In genomic region chr13:49216220-49216552, GRCm38 (mm10) we compare ENCODE assay signal across 8 mouse cellular contexts. TPM values are rescaled to one million over a fixed set of nuclear protein-coding genes. Genes with fewer than 3 reads are reported as not detected.
A peak's percentile ranks its signal among the peaks of the same experiment; 100 is the strongest.
DNase-seq lines count a peak whose midpoint lies in the region; ATAC-seq and TF ChIP-seq lines count a peak whose summit lies in the region.

No protein-coding gene starts in this region.

- DNase-seq in heart, postnatal 36 days, result no peak
- DNase-seq in G1E (ENCODE audit: low spot score), result no peak
- no peak for DNase-seq in hindbrain, embryonic 11.5 days (ENCODE audit: low spot score)
- DNase-seq in ovary, postnatal 14 days (ENCODE audit: low spot score), result no peak
- no peak for DNase-seq in ovary, adult 18-20 months (ENCODE audit: low spot score)
- no peak for DNase-seq in frontal cortex, adult 2 months (ENCODE audit: extremely low spot score in 1 of 2, low spot score in 1 of 2)

- peaks cover 48% of the 10 kb centered on the region for H3K4me1 ChIP-seq in heart, embryonic 13.5 days
- peaks cover 24% of the 10 kb centered on the region for H3K4me1 ChIP-seq in G1E (ENCODE audit: insufficient read depth, low read depth, low read length)
- H3K4me1 ChIP-seq in hindbrain, embryonic 11.5 days (replicated peaks; ENCODE audit: control insufficient read depth, insufficient read depth, low read length), result no peaks in the 10 kb centered on the region

- ATAC-seq in heart, embryonic 13.5 days (ENCODE audit: extremely low read depth, insufficient number of reproducible peaks, low FRiP score, low TSS enrichment), result peak; percentile 27; the same call in 1 of the 2 replicates
- ATAC-seq in G1E (ENCODE audit: extremely low read depth, insufficient number of reproducible peaks, low FRiP score, poor library complexity, severe bottlenecking), result peak; percentile 25; the same call in 1 of the 2 replicates
- peak; percentile 58; the same call in 1 of the 2 replicates for ATAC-seq in hindbrain, embryonic 11.5 days (ENCODE audit: low FRiP score)
- ATAC-seq in megakaryocyte progenitor cell, adult 5-6 weeks (replicated peaks; ENCODE audit: poor library complexity), result peak; percentile 46; the same call in 1 of the 2 replicates

- 0 out of 2 replicates have a peak, but pooled peaks cover 3% of the 10 kb centered on the region for H3K9me3 ChIP-seq in heart, embryonic 13.5 days
- H3K9me3 ChIP-seq in G1E (replicated peaks), result no peaks in the 10 kb centered on the region
- no peaks in the 10 kb centered on the region for H3K9me3 ChIP-seq in hindbrain, embryonic 11.5 days (ENCODE audit: control insufficient read depth, low read length)

- peak overlapping the region; percentile 80 for H3K4me3 ChIP-seq in heart, embryonic 13.5 days
- peak overlapping the region; percentile 78 for H3K4me3 ChIP-seq in G1E (ENCODE audit: low read depth, low read length)
- H3K4me3 ChIP-seq in hindbrain, embryonic 11.5 days (ENCODE audit: low read depth, low read length), result peak overlapping the region; percentile 69

- H3K27ac ChIP-seq in heart, embryonic 13.5 days (replicated peaks), result peak overlapping the region; percentile 89
- no peak overlapping the region for H3K27ac ChIP-seq in hindbrain, embryonic 11.5 days (ENCODE audit: low read depth, low read length)

- peak overlapping the region; percentile 74 for H3K4me2 ChIP-seq in heart, embryonic 13.5 days
- peak overlapping the region; percentile 97 for H3K4me2 ChIP-seq in hindbrain, embryonic 11.5 days (replicated peaks; ENCODE audit: low read depth, low read length)

- H3K9ac ChIP-seq in heart, embryonic 13.5 days, result peak overlapping the region; percentile 90
- H3K9ac ChIP-seq in hindbrain, embryonic 11.5 days (ENCODE audit: low read depth, low read length), result peak overlapping the region; percentile 73

- WGBS in heart, embryonic 13.5 days, result 4% methylated on average over 17 of the region's 17 CpGs
- WGBS in hindbrain, embryonic 11.5 days, result 4% methylated on average over 17 of the region's 17 CpGs

- H3K36me3 ChIP-seq in heart, embryonic 13.5 days, result no peaks in the 10 kb centered on the region
- H3K36me3 ChIP-seq in G1E (replicated peaks), result no peaks in the 10 kb centered on the region
- no peaks in the 10 kb centered on the region for H3K36me3 ChIP-seq in hindbrain, embryonic 11.5 days (ENCODE audit: control insufficient read depth, insufficient read depth, low read length)

- intact Hi-C loops in heart, postnatal 36 days (cut with DNase I), result loop anchor here (5.0 to 10.0 kb wide), 2 partner anchors 166 to 439 kb away; partner anchors contain the start of genes Cenpp and Nol8

- TF ChIP-seq CTCF in G1E (IDR thresholded peaks at IDR 0.05; ENCODE audit: low read depth, low read length), result no peak

- 0 out of 2 replicates have a peak, but pooled peaks cover 3% of the 10 kb centered on the region for H3K27me3 ChIP-seq in heart, embryonic 13.5 days (replicated peaks)
- H3K27me3 ChIP-seq in G1E (ENCODE audit: insufficient read depth, low read length), result peaks cover 55% of the 10 kb centered on the region
- H3K27me3 ChIP-seq in hindbrain, embryonic 11.5 days (ENCODE audit: control insufficient read depth, insufficient read depth, low read length), result peaks cover 9% of the 10 kb centered on the region; the same call in 1 of the 2 replicates

RNA-seq across cellular contexts. Expression of gene Card19, which starts 0.3 kb away (rescaled TPM):
- polyA plus RNA-seq in heart, embryonic 13.5 days (2015; fragmentation: Nextera tagmentation; extraction: Ambion mirVana), result 89.0 and 91.2 TPM in 2 replicates
- 100 to 1,000 TPM; 152 to 164 TPM for total RNA-seq in heart, postnatal 36 days (2021)
- total RNA-seq in G1E (2014; fragmentation: Nextera tagmentation) (8.4 and 9.2 TPM in 2 replicates), G1E (2017) (12.2 and 19.3 TPM in 2 replicates)
- polyA plus RNA-seq in G1E (2012), result 15.8 and 16.9 TPM in 2 replicates
- 20.3 and 27.4 TPM in 2 replicates for polyA plus RNA-seq in hindbrain, embryonic 11.5 days (2014; fragmentation: Nextera tagmentation; extraction: Ambion mirVana)
- total RNA-seq in megakaryocyte progenitor cell, adult 5-6 weeks (2015), result 20.1 and 27.1 TPM in 2 replicates
- 22.1 and 30.2 TPM in 2 replicates for total RNA-seq in megakaryocyte progenitor cell, adult 5-6 weeks (2017)
- polyA plus RNA-seq in frontal cortex, adult 2 months (2012; rRNA removed), result 30.4 and 33.8 TPM in 2 replicates

RNA-seq across cellular contexts. Expression of gene Ninj1, which starts 28.9 kb away (rescaled TPM):
- polyA plus RNA-seq in heart, embryonic 13.5 days (2015; fragmentation: Nextera tagmentation; extraction: Ambion mirVana), result 61.2 and 65.2 TPM in 2 replicates
- total RNA-seq in heart, postnatal 36 days (2021), result 100 to 1,000 TPM; 110 to 136 TPM
- 13.2 and 14.0 TPM in 2 replicates for total RNA-seq in G1E (2014; fragmentation: Nextera tagmentation)
- 10.1 and 12.3 TPM in 2 replicates for total RNA-seq in G1E (2017)
- polyA plus RNA-seq in G1E (2012), result 58.9 and 61.7 TPM in 2 replicates
- 20.6 and 21.5 TPM in 2 replicates for polyA plus RNA-seq in hindbrain, embryonic 11.5 days (2014; fragmentation: Nextera tagmentation; extraction: Ambion mirVana)
- 68.2 and 69.6 TPM in 2 replicates for total RNA-seq in megakaryocyte progenitor cell, adult 5-6 weeks (2015)
- 38.4 and 38.8 TPM in 2 replicates for total RNA-seq in megakaryocyte progenitor cell, adult 5-6 weeks (2017)
- 56.2 and 61.8 TPM in 2 replicates for polyA plus RNA-seq in frontal cortex, adult 2 months (2012; rRNA removed)

RNA-seq across cellular contexts. Expression of gene Susd3, which starts 32.3 kb away (rescaled TPM):
- polyA plus RNA-seq in heart, embryonic 13.5 days (2015; fragmentation: Nextera tagmentation; extraction: Ambion mirVana), result 1.2 and 1.9 TPM in 2 replicates
- 1 to 10 TPM; 1.1 to 1.3 TPM for total RNA-seq in heart, postnatal 36 days (2021)
- 2.8 and 3.3 TPM in 2 replicates for total RNA-seq in G1E (2014; fragmentation: Nextera tagmentation)
- total RNA-seq in G1E (2017), result 8.6 and 15.9 TPM in 2 replicates
- polyA plus RNA-seq in G1E (2012), result 1.6 and 2.0 TPM in 2 replicates
- polyA plus RNA-seq in hindbrain, embryonic 11.5 days (2014; fragmentation: Nextera tagmentation; extraction: Ambion mirVana), result 0.63 and 0.73 TPM in 2 replicates
- 3.8 and 5.7 TPM in 2 replicates for total RNA-seq in megakaryocyte progenitor cell, adult 5-6 weeks (2015)
- total RNA-seq in megakaryocyte progenitor cell, adult 5-6 weeks (2017), result 1.7 and 4.0 TPM in 2 replicates
- 2.4 and 3.2 TPM in 2 replicates for polyA plus RNA-seq in frontal cortex, adult 2 months (2012; rRNA removed)
